Mouse (Mus musculus): ENCODE results near the gene Acot11.

DNA sequence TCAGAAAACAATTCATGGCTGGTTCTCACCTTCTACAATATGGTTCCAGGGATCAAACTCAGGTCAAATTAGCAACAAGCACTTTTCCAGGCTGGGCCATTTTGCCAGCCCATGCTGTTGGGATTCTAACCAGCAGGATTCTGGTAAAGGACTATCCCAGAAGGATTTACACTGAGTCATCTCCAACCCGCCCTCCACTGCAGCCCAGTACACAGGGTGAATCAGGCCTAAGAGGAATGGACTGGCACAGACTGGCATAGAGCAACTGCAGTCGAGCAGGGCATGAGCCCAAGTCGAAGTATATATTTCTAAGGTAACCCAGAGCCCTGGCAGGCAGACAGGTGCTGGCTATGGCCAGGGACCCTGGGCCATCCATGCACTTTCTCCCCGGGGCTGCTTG lies 12.2 kb upstream of the Acot11 start:
- no peak for TF ChIP-seq POLR2A (IDR thresholded peaks at IDR 0.05; ENCODE audit: extremely low read depth, insufficient read depth, low read length)
- no peak for TF ChIP-seq CTCF (IDR thresholded peaks at IDR 0.05; ENCODE audit: low read depth, low read length)

Measured in liver, adult 2 months (tissue).